Mouse (Mus musculus) retina, postnatal 7 days (tissue): ENCODE results near the gene Dhx16.

Source experiments
- DNase-seq: peaks from one replicate; pipeline ENCODE4 v3.0.0-alpha.2; 2012; ENCODE audit warnings: low read depth, low spot score

The Dhx16 gene

DNA sequence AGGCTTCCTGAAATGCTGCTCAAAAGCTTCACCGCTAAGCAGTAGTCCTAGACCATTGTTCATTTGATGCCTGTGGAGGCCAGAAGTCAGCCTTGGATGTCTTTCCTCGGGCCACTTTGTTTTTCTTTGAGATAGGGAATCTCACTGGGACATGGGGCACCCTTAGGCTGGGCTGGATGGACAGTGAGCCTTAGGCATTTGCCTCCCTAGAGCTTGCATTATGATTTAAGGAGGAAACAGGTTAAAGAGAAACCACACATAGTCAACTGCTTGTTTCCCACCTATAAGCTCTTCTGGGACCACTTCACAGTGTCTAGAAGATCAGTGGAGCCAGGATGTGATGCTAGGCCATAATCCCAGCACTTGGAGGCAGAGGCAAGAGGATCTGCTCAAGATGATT lies 19.8 kb upstream of the Dhx16 start:
- DNase-seq, result no peak

DNA sequence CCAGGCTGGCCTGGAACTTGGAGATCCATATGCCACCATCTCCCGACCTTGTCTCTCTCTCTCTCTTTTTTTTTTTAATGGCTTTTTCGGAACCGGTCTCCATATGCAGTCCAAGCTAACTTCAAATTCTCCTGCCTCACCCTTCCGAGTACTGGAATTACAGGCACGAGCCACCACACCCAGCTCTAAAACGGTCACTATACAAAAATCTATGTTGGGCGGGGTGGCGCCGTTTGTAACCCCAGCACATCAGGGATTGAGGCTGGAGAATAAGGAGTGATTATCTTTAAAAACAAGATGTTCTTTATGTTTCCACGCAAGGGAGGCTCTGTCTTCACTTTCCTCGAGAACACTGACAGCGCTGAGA lies 18.8 kb upstream of the Dhx16 start:
- DNase-seq, result no peak

DNA sequence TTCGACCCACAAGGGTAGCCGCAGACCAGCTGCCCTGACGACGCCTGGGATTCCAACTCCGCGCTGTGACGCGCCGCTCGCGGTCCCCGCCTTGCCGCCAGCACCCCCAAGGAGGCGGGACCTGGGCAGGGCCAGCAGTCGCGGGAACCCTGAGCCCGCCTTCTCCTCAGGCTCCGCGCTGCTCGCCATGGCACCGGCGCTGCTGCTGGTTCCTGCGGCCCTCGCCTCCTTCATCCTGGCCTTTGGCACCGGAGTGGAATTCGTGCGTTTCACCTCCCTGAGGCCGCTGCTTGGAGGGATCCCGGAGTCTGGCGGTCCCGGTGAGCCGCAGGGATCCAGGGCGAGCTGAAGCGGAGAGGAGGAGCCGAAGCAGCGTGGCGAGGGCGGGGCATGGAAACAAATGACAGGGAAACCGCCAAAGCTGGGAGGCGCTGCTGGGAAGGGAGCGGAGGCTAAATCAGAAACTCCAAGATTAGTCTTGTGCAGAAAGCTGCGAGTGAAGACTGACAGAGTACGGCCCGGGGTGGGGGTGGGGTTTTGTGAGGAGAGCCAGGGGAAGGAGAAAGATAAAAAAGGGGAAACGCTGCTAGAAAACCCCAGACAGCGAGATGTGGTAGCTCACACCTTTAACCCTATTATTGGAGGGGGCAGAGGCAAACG lies 18.3 kb upstream of the Dhx16 start, which contains the start of gene Nrm:
Gene Nrm, plus strand, starts transcription at position 121 of the 660 bp plus-strand sequence.
- DNase-seq, result peak; percentile 76

DNA sequence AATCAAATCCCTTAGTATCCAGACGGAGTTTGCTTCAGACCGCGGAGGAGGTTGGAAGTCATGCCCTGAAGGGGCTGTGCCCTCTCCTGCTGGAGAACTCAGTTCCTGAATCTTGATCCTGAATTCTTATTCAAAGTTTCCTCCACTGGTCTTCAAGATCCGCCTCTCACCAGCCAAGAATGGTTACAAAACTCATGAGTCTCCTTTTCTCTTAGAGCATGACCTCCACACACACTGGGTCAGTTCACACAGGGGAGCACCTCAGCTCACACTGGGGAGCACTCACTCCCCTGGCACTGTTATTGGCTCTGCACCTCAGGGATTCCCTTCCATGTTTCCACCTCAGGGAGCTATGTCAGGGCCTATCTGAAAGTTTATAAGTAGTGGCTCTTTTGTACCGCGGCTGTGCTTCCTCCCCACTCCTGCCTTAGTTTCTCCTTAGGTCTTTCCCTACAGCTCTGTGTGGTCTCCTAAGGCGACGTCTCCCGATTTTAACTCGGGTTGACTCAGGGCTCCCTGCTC lies 14.7 kb upstream of the Dhx16 start:
- no peak for DNase-seq

DNA sequence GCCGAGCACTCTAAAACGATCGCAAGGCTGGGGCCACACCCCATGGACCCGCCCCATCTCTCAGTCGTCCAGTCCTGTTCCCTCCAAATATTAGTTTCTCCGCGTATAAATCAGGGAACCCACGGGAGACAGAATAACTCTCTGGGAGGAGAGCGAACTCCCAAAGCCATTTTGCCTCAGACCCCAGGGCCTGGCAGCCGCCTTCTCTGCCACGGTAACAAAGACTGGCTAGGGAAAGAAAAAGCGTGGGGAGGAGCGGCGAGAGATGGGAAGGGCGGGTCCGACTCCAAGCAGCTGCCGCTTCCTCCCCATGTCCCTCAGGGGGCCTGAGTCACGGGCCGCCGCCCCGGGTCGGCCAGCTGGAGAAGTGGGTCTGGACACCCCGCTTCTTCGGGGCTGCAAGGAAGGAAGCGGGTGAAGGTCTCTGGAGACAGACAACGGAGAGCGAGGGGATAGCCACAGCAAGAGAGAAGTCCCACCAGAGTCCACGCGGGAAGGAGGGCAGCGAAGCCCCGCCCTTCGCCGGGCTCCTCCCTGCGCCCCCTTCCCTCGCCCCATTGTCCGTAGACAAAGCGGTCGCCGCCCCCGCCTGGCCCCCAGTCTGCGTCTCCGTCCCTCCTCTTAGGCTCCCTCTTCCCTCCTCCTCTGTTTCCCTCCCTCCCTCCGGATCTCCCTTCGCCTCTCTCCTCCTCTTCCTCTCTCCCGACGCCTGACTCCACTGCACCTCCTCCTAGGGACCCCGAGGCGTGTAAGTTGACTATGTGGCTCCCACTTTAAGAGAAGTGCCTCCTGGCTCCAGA lies 13.9 kb upstream of the Dhx16 start, which contains the start of gene Ppp1r18:
Gene Ppp1r18, plus strand, starts transcription at position 113 of the 800 bp plus-strand sequence.
- no peak for DNase-seq

DNA sequence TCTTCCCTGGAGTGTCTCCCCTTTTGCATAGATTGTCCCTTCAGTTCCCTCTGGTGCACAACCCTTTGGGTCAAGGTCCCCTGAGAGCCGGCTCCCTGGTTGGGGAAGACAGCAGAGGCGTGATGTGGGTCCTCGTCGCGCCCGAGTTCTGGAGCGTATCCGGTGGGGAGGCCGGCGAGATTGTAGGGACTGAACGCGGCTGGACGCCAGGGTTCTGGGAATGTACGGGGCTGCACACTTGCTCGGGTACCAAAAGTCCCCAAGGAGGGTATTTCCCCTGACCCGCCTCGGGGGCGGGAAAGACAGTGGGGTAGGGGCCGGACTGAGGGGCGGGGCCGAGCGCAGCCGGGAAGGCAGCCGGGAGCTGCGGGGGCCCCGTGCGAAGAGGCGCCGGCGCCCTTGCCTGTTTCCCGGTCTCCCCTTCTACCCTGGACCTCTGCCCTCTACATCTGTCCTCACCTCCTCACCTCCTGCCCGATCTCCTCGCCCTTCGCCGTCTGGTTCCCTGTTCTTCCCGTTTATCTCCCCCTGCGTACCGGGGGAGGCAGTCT lies 13.3 kb upstream of the Dhx16 start:
- DNase-seq, result no peak

DNA sequence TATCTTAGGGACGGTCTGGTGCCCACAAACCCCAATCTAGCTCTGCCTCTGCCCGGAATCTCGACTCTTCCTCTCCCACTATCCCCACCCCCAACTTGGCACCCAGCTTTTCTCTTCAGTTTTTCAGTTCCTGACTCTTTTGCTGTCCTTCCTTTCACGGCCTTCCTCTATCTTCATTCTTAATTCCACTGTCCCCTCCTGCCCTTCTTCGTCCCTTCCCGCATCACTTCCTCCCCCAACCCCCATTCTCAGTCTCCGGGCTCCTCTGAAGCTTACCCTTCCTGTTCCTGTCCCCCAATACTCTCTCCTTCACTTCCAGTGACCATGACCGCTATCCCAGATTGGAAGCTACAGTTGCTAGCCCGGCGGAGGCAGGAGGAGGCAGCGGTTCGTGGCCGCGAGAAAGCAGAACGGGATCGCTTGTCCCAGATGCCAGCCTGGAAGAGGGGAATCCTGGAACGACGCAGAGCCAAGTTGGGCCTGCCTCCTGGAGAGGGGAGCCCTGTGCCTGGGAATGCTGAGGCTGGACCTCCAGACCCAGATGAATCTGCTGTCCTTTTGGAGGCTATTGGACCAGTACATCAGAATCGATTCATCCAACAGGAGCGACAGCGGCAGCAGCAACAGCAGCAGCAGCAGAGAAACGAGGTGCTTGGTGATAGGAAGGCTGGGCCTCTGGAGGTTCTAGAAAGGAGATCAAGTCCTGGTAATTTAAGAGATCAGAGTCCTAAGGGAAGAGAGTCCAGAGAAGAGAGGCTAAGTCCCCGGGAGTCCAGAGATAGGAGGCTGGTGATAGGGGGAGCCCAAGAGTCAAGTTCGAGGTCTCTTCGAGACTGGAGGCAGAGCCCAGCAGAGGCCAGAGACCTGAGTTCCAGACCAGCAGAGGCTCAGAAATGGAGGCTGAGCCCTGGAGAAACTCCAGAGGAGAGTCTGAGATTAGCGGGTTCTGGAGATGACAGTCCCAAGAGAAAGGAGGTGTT lies 12.4 kb upstream of the Dhx16 start:
- DNase-seq, result no peak

DNA sequence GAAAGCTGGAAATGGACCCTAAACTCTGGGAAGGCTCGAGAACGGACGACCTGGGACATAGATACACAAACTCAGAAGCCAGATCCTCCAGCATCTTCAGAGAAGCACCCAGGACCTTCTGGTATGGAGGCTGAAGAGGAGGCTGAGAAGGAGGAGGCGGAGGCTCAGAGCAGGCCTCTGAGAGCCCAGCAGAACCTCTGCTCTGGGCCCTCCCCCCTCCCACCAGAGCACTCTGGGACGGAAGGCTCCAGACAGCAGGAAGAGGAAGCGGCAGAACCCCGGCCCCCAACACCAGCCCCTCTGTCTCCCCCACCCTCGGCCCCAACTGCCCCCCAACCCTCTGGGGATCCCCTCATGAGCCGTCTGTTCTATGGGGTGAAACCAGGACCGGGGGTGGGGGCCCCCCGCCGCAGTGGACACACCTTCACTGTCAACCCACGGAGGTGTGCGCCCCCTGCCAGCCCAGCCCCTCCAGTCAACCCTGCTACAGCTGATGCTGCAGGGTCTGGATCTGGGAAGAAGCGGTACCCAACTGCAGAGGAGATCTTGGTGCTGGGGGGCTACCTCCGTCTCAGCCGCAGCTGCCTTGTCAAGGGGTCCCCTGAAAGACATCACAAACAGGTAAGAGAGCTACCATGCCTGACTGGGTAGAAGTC lies 11.3 kb upstream of the Dhx16 start:
- DNase-seq, result no peak

DNA sequence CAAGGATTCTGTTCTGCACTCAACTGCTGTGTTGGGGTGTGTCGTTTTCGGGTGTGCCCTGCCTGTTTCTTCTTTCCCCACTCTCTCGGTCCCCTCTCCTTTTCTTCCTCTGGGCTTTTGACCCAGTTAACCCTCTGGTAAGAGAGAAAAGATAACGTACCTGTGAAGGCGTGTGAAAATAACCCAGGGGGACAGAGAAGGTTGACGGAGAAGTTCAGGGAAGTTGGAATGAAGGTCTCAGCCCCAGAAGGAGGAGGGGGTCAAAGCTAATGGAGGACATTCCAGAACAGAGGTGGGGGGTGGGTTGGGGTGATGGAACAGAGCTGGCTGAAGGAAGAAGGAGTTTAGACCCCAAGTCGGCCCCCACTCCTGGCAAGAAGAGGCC lies 10.7 kb upstream of the Dhx16 start:
- DNase-seq, result no peak

DNA sequence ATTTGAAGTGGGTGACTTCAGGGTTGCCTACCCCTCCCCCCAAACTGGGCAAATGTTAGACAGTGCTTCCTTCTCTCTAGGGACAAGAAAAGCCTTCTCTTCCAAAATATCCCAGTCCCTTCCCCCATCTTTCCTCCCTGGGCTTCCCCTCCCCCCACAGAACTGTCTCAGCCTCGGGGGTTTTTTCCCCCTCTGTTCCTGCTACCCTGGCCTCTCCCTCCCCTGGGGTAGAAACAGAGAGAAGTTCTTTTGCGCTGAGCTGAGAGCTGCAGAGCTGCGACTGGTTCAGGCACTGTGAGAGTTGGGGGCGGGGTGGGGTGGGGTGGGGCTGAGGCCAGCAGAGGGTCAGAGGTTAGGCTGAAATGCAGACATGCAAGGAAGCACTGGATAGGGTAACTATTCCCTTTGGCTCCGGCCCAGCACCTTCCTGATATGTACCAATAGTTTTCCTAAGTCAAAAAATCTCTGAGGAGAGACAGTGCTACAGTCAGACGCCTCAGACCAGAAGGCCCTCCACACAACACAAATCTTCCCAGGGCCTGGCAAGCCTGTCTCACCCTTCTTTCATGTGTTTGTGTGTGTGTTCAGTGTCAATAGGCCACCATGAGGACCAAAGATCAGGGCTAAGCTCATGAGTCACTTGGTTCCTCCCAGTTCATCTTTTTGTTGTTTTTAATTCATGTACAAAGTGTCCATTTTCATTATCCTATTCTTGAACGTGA lies 10.1 kb upstream of the Dhx16 start:
- DNase-seq, result no peak

DNA sequence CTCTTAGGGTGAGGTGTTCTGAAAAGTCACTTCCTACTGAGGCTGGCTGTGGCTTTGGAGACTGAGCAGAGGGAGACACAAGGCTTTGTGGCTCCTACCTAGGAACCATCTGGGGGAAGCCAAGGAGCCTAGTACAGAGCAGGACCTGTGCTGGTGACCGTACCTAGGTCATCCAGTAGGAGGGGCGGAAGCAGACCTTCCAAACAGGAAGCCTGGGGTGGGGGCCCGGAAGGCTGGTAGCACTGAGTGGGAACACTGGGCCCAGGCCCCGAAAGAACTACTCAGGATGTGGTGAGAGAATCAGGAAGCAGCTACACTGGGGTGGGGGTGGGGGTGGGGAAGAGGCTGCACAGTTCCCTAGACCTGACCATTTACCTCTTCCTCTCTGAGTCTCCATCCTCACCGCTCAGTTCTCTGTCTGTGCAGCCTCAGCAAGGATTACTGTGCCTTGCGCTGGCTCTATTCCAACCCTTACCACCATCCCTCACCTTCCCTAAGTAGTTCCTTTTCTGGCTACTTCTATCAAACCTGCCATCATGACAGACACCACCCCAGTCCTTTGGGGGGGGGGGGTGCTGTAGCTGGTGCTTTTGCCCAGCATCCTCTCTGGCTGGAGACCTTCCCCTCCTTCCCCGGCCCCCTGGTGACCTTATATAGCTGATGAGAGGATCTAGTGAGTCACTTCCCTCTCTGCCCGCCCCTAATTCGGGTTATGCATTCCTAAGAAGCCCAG lies 9.3 kb upstream of the Dhx16 start:
- DNase-seq, result no peak

DNA sequence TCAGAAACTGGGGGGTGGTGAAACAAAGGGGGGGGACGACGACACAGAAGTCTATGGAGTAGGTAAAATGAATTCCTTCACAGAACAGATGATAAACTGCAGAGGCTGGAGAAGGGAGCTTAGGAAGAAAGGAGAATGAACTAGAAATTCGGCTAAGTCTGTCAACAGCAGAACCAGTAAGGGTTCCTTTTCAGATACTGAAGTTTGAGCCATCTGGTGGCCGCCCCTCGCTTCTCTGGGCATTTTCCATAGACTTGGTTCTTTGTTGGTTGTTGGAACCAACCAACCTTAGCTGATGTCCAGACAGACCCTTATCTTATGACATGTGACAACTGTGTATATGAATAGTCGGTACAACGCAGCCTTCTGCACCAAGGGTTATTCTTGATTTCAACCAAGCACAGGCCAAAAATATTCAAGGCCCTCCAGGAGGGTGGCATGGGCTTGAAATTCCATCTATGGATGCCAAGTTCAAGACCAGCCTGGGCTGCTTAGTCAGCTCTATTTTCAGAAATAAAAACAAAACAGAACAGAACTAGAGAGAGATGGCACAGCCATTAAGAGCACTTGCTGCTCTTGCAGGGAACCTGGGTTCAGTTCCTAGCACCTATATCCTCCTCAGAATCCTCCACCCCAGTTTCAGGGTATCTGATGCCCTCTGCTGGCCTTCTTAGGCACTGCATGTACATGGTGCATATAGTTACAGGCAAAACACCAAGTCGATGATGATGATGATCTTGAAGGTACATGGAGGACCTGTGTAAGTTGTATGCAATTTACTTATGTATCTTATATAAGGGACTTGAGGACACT lies 8.5 kb upstream of the Dhx16 start:
- no peak for DNase-seq

DNA sequence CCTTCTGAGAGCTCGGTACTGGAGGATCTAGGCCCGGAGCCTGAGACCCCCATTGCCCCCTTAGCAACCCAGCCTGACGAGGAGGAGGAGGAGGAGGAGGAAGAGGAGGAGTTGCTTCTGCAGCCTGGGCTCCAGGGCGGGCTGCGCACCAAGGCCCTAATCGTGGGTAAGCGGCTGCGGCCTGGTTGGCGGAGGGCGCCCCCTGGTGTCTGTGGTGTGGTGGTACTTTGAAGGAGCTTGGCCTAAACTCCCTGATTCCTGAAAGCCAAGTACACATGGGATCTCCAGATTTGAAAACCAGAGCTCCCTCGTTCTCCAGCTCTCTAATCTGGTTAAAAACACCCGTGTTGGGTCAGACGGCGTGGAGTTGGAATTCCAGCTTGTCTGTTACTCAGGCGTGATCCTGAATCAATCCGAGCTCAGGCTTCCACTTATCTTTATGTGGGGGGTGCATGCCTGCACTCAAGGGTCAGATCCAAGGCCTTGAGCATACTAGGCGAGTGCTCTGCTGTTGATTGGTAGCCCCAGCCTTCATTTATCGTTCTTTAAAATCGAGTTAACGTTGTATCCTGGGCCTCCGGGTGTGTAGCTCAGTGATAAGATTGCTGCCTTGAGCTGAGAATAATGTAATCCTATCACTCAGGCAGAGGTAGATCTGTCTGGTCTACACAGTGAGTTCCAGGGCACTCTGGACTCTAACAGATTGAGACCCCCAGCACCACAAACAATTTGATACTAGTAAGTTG lies 5.7 kb upstream of the Dhx16 start:
- DNase-seq, result peak; percentile 79

DNA sequence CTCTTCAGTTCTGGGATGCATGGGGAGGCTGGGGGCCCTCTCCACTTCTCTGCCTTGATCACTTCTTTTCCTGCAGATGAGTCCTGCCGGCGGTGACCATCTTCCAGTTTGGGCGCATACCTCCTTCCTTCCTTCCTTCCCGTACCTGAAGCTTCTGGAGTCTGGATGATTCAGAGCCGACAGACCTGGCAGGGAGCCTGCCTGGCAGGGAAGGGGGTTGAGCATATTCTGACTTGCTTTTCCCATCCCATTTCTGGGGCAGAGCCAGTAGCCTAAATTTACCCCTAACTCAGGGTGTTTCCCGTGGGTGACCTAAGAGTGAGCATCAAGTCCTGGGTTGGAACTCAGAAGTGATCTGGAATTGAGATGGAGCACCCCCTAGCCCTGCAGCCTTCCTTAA lies 4.9 kb upstream of the Dhx16 start:
- no peak for DNase-seq

DNA sequence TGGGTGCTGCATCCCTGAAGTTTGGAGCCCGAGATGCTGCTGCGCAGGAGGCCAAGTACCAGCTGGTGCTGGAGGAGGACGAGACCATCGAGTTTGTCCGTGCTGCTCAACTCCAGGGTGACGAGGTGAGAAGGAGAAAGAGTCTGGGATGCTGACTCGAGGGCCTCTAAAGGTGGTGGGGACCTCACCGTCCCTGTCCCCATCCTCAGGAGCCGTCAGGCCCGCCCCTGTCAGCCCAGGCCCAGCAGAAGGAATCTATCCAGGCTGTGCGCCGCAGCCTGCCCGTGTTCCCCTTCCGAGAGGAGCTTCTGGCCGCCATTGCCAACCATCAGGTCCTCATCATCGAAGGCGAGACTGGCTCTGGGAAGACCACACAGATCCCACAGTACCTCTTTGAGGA lies 3.3 kb downstream of the Dhx16 start:
- DNase-seq, result no peak

DNA sequence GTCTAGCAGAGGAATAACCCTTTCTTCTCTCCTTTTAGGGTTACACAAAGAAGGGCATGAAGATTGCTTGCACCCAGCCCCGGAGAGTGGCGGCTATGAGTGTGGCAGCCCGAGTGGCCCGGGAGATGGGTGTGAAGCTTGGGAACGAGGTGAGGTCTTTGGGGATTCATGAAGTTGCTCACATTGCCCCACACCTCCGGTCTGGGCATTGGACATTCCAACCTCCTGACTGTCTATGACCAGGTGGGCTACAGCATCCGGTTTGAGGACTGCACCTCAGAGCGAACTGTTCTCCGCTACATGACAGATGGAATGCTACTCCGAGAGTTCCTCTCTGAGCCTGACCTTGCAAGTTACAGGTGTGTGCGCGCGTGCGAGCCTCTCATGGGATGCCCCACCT lies 4.2 kb downstream of the Dhx16 start:
- no peak for DNase-seq

DNA sequence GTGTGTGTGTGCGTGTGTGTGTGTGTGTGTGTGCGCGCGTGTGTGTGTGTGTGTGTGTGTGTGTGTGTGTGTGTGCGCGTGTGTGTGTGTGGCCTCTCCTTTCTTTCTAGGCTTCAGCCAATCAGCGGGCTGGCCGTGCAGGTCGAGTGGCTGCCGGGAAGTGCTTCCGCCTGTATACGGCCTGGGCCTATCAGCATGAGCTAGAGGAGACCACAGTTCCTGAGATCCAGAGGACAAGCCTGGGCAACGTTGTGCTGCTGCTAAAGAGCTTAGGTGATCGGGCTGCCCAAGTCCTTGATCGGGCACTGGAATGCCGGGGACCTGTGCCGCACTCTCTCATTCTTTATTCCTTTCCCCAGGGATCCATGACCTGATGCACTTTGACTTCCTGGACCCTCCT lies 8.1 kb downstream of the Dhx16 start:
- DNase-seq, result no peak
